Mouse (Mus musculus) kidney, adult 2 months (tissue): ENCODE measurements around the gene Cutc. TPM values are rescaled to one million over a fixed set of nuclear protein-coding genes. Genes with fewer than 3 reads are reported as not detected.

Experiments used
- DNase-seq: peaks from one replicate; pipeline ENCODE4 v3.0.0; 2021
- H3K27ac ChIP-seq: fragments of 200-500 bp; 2 replicates; pipeline ENCODE4 v1.5.1; 2012; ENCODE audit warnings: low read depth, low read length, control low read depth, inconsistent platforms; ENCODE audit not compliant: insufficient read depth
- H3K27me3 ChIP-seq: fragments of 200-500 bp; replicated peaks from 2 replicates; pipeline ENCODE4 v1.6.1; 2012; ENCODE audit warnings: mild to moderate bottlenecking, moderate library complexity, low read length, inconsistent platforms; ENCODE audit not compliant: control insufficient read depth, insufficient read depth
- H3K36me3 ChIP-seq: fragments of 200-500 bp; 2 replicates; pipeline ENCODE4 v1.6.1; 2012; ENCODE audit warnings: mild to moderate bottlenecking, moderate library complexity, low read length, inconsistent platforms; ENCODE audit not compliant: control insufficient read depth, insufficient read depth
- H3K4me1 ChIP-seq: fragments of 200-500 bp; 2 replicates; pipeline ENCODE4 v1.6.1; 2011; ENCODE audit warnings: low read length; ENCODE audit not compliant: control insufficient read depth, insufficient read depth
- H3K4me3 ChIP-seq: fragments of 200-500 bp; 2 replicates; pipeline ENCODE4 v1.5.1; 2011; ENCODE audit warnings: mild to moderate bottlenecking, low read depth, low read length, control low read depth; ENCODE audit not compliant: insufficient read depth
- CTCF ChIP-seq: fragments of 200-500 bp; conservative IDR thresholded peaks from 2 replicates; pipeline ENCODE4 v1.5.1; 2011; ENCODE audit warnings: low read depth, mild to moderate bottlenecking, control low read depth, low read length, moderate library complexity, mixed read lengths; ENCODE audit not compliant: insufficient read depth, insufficient read length
- POLR2A ChIP-seq: fragments of 200-500 bp; IDR thresholded peaks from one replicate; pipeline ENCODE4 v1.6.1; 2011; ENCODE audit warnings: low read depth, low read length, control low read depth
- WGBS: fragments of 180-500 bp; shearing (Covaris S2); methylation state at CpG from one replicate; pipeline ENCODE4 v1.1.7; 2018; 5-methylcytosine and 5-hydroxymethylcytosine counted together
- polyA plus RNA-seq: library from polyadenylated mRNA; depleted of rRNA; stranded (reverse); fragments of >200 nt; gene quantifications from 2 replicates; pipeline ENCODE4 v1.2.3, GENCODE M21; 2012; rRNA removed

The Cutc gene
- polyA plus RNA-seq = 10.2 and 12.7 TPM in 2 replicates

- DNase-seq = peak; percentile 98
- TF ChIP-seq POLR2A = no peak
- TF ChIP-seq CTCF = 0 out of 2 replicates have a peak, but pooled peaks have one; percentile 16
- no peaks in the 10 kb centered on the region; the same call in 1 of the 2 replicates for H3K4me1 ChIP-seq
- peak within 1 kb of the TSS; percentile 76 for H3K4me3 ChIP-seq
- H3K27me3 ChIP-seq = no peaks in the 10 kb centered on the region
- under 1% methylated on average over 62 of the region's 62 CpGs for WGBS
- H3K36me3 ChIP-seq = no peaks in the 10 kb centered on the region; the same call in 1 of the 2 replicates
- peak within 1 kb of the TSS; percentile 94 for H3K27ac ChIP-seq
Measured at GRCm38 (mm10) chr19:43752489-43753225, at the start of gene Cutc, which contains the start of gene Cox15. Gene Cutc (plus strand): TSS chr19:43752996. Gene Cox15 (minus strand): TSS chr19:43753000.

GRCm38 (mm10) chr19:43704211-43704610, 48.6 kb upstream of the Cutc start:
- 48% methylated on average over 11 of the region's 11 CpGs for WGBS
- peaks cover 9% of the 10 kb centered on the region for H3K4me1 ChIP-seq
- no peaks in the 10 kb centered on the region for H3K27me3 ChIP-seq
- no peaks in the 10 kb centered on the region; the same call in 1 of the 2 replicates for H3K36me3 ChIP-seq
- peak overlapping the region; percentile 49; the same call in 1 of the 2 replicates for H3K27ac ChIP-seq
- H3K4me3 ChIP-seq = no peak overlapping the region; the same call in 1 of the 2 replicates
- DNase-seq = peak; percentile 81
- TF ChIP-seq CTCF = no peak
- TF ChIP-seq POLR2A = no peak

GRCm38 (mm10) chr19:43704787-43705497, 47.9 kb upstream of the Cutc start:
- DNase-seq = peak; percentile 41
- 69% methylated on average over 17 of the region's 17 CpGs for WGBS
- peaks cover 9% of the 10 kb centered on the region for H3K4me1 ChIP-seq
- H3K4me3 ChIP-seq = no peak overlapping the region
- no peaks in the 10 kb centered on the region; the same call in 1 of the 2 replicates for H3K36me3 ChIP-seq
- H3K27ac ChIP-seq = no peak overlapping the region
- TF ChIP-seq POLR2A (no peak), CTCF (no peak)
- no peaks in the 10 kb centered on the region for H3K27me3 ChIP-seq

- no peaks in the 10 kb centered on the region; the same call in 1 of the 2 replicates for H3K36me3 ChIP-seq
- H3K4me1 ChIP-seq = peaks cover 17% of the 10 kb centered on the region
- no peaks in the 10 kb centered on the region for H3K27me3 ChIP-seq
- H3K27ac ChIP-seq = no peak overlapping the region
- no peak overlapping the region for H3K4me3 ChIP-seq
- WGBS = 96% methylated on average over 7 of the region's 7 CpGs
- no peak for DNase-seq
- no peak for TF ChIP-seq POLR2A
- TF ChIP-seq CTCF = no peak
Measured at GRCm38 (mm10) chr19:43708206-43708605, 44.6 kb upstream of the Cutc start.

GRCm38 (mm10) chr19:43709317-43709716, 43.5 kb upstream of the Cutc start:
- Histone ChIP-seq H3K27me3 (no peaks in the 10 kb centered on the region), H3K27ac (no peak overlapping the region), H3K4me1 (peaks cover 13% of the 10 kb centered on the region), H3K36me3 (no peaks in the 10 kb centered on the region; the same call in 1 of the 2 replicates), H3K4me3 (no peak overlapping the region)
- no peak for TF ChIP-seq CTCF
- no peak for TF ChIP-seq POLR2A
- DNase-seq = peak; percentile 67
- 60% methylated on average over 8 of the region's 8 CpGs for WGBS

GRCm38 (mm10) chr19:43711159-43711916, 41.5 kb upstream of the Cutc start:
- no peak for TF ChIP-seq POLR2A
- no peak for TF ChIP-seq CTCF
- WGBS = 48% methylated on average over 22 of the region's 22 CpGs
- H3K27ac ChIP-seq = peak overlapping the region; percentile 39; the same call in 1 of the 2 replicates
- H3K36me3 ChIP-seq = no peaks in the 10 kb centered on the region; the same call in 1 of the 2 replicates
- H3K4me1 ChIP-seq = peaks cover 8% of the 10 kb centered on the region; the same call in 1 of the 2 replicates
- DNase-seq = peak; percentile 60
- H3K27me3 ChIP-seq = no peaks in the 10 kb centered on the region
- no peak overlapping the region for H3K4me3 ChIP-seq
